Mouse (Mus musculus): ENCODE measurements at regions not wholly inside any gene's neighbourhood (a gene's known extent, or its start where the extent isn't known, plus 50 kb on each side); places are given as distances from the start of the nearest gene placed in this dataset.
A peak's percentile ranks its signal among the peaks of the same experiment; 100 is the strongest.

- Histone ChIP-seq H3K27ac (ENCODE audit: insufficient read depth, low read depth, low read length) (no peak overlapping the region), H3K4me3 (ENCODE audit: insufficient read depth, low read depth, low read length) (no peak overlapping the region), H3K27me3 (replicated peaks; ENCODE audit: control insufficient read depth, insufficient read depth, low read length) (no peaks in the 10 kb centered on the region), H3K36me3 (ENCODE audit: control insufficient read depth, insufficient read depth, low read length) (no peaks in the 10 kb centered on the region), H3K4me1 (ENCODE audit: control insufficient read depth, insufficient read depth, low read length) (no peaks in the 10 kb centered on the region)
- 93% methylated on average over 3 of the region's 3 CpGs for WGBS
- TF ChIP-seq CTCF (conservative IDR thresholded peaks at IDR 0.05; ENCODE audit: insufficient read depth, insufficient read length, low read depth, low read length): no peak
- TF ChIP-seq POLR2A (IDR thresholded peaks at IDR 0.05; ENCODE audit: low read depth, low read length): no peak
- DNase-seq: no peak
Observed at GRCm38 (mm10) chr4:87359004-87359403, 128.7 kb upstream of the Slc24a2 start.

- Histone ChIP-seq H3K4me3 (ENCODE audit: insufficient read depth, low read depth, low read length) (no peak overlapping the region), H3K27me3 (replicated peaks; ENCODE audit: control insufficient read depth, insufficient read depth, low read length) (no peaks in the 10 kb centered on the region), H3K27ac (ENCODE audit: insufficient read depth, low read depth, low read length) (no peak overlapping the region), H3K36me3 (ENCODE audit: control insufficient read depth, insufficient read depth, low read length) (no peaks in the 10 kb centered on the region), H3K4me1 (ENCODE audit: control insufficient read depth, insufficient read depth, low read length) (no peaks in the 10 kb centered on the region)
- TF ChIP-seq CTCF (conservative IDR thresholded peaks at IDR 0.05; ENCODE audit: insufficient read depth, insufficient read length, low read depth, low read length) (no peak), POLR2A (IDR thresholded peaks at IDR 0.05; ENCODE audit: low read depth, low read length) (no peak)
- 89% methylated on average over 2 of the region's 2 CpGs for WGBS
- no peak for DNase-seq
Observed at GRCm38 (mm10) chr4:87332968-87333367, 102.7 kb upstream of the Slc24a2 start.

- Histone ChIP-seq H3K27ac (ENCODE audit: insufficient read depth, low read depth, low read length) (no peak overlapping the region), H3K27me3 (replicated peaks; ENCODE audit: control insufficient read depth, insufficient read depth, low read length) (no peaks in the 10 kb centered on the region), H3K4me3 (ENCODE audit: insufficient read depth, low read depth, low read length) (no peak overlapping the region), H3K36me3 (ENCODE audit: control insufficient read depth, insufficient read depth, low read length) (no peaks in the 10 kb centered on the region), H3K4me1 (ENCODE audit: control insufficient read depth, insufficient read depth, low read length) (no peaks in the 10 kb centered on the region)
- no peak for DNase-seq
- TF ChIP-seq POLR2A (IDR thresholded peaks at IDR 0.05; ENCODE audit: low read depth, low read length): no peak
- no peak for TF ChIP-seq CTCF (conservative IDR thresholded peaks at IDR 0.05; ENCODE audit: insufficient read depth, insufficient read length, low read depth, low read length)
- WGBS: 72% methylated on average over 6 of the region's 6 CpGs
Observed at GRCm38 (mm10) chr4:87329136-87329535, 98.9 kb upstream of the Slc24a2 start.

DNA sequence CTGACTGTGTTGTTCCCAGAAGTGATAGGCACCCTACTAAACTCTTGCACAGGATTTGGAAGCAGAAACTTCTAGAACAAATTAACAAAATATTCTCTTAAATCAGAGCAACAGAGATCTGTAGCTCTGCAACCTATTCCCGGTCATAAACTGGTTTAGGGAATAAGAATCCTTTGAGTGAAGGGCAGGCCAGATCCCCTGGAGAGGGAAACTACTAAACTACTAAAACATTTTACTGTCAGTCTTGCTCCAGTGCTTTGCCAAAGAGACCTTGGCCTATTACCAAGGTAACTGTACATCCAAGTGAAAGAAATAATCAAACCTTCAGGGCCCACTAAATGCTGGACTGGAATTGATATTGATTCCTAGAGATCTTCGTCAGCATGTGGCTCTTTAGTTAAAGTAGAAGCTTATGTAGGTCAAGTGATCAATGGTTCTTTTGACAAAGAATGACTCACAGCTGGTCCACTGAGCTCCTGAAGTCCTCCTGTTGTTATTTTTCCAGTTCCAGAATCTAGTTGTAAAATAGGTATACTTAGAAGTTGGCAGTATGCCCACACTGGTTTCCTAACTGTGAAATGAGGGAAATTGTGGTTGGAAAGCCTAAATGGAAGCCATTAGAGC is 91.6 kb upstream of the Slc24a2 start:
- no peak for TF ChIP-seq POLR2A (IDR thresholded peaks at IDR 0.05; ENCODE audit: low read depth, low read length)

GRCm38 (mm10) chr4:87298129-87298528 is 67.9 kb upstream of the Slc24a2 start:
- H3K4me3 ChIP-seq (ENCODE audit: insufficient read depth, low read depth, low read length): no peak overlapping the region
- H3K27ac ChIP-seq (ENCODE audit: insufficient read depth, low read depth, low read length): no peak overlapping the region

More for the DNA sequence above, 91.6 kb upstream of the Slc24a2 start:
- H3K27ac ChIP-seq (ENCODE audit: insufficient read depth, low read depth, low read length): no peak overlapping the region
- no peaks in the 10 kb centered on the region for H3K27me3 ChIP-seq (replicated peaks; ENCODE audit: control insufficient read depth, insufficient read depth, low read length)
- WGBS: 57% methylated on average over 2 of the region's 2 CpGs
- no peaks in the 10 kb centered on the region for H3K4me1 ChIP-seq (ENCODE audit: control insufficient read depth, insufficient read depth, low read length)
- H3K4me3 ChIP-seq (ENCODE audit: insufficient read depth, low read depth, low read length): no peak overlapping the region
- peak; percentile 3 for DNase-seq
- H3K36me3 ChIP-seq (ENCODE audit: control insufficient read depth, insufficient read depth, low read length): no peaks in the 10 kb centered on the region

DNA sequence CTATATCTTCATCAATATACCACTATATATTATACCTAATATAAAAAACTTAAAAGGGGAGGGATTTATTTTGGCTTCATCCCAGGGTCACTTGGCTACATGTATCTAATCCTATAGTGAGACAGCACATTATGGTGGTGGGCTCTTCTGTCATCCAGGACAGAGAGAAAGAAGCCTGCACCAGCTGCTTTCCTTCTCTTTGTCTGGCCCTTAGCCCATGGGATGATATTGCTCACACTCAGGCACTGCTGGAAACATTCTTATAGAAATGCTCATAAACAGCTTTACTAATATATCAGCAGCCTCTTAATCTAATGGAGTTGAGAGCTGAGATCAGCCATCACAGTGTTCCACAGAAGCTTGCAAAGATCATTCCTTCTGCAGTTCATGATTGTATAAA is 64.3 kb upstream of the Slc24a2 start:
- Histone ChIP-seq H3K36me3 (ENCODE audit: control insufficient read depth, insufficient read depth, low read length) (no peaks in the 10 kb centered on the region), H3K4me3 (ENCODE audit: insufficient read depth, low read depth, low read length) (no peak overlapping the region), H3K4me1 (ENCODE audit: control insufficient read depth, insufficient read depth, low read length) (no peaks in the 10 kb centered on the region), H3K27ac (ENCODE audit: insufficient read depth, low read depth, low read length) (no peak overlapping the region), H3K27me3 (replicated peaks; ENCODE audit: control insufficient read depth, insufficient read depth, low read length) (no peaks in the 10 kb centered on the region)
- TF ChIP-seq POLR2A (IDR thresholded peaks at IDR 0.05; ENCODE audit: low read depth, low read length) (no peak), CTCF (conservative IDR thresholded peaks at IDR 0.05; ENCODE audit: insufficient read depth, insufficient read length, low read depth, low read length) (no peak)
- no peak for DNase-seq

More at GRCm38 (mm10) chr4:87298129-87298528, 67.9 kb upstream of the Slc24a2 start:
- TF ChIP-seq POLR2A (IDR thresholded peaks at IDR 0.05; ENCODE audit: low read depth, low read length) (no peak), CTCF (conservative IDR thresholded peaks at IDR 0.05; ENCODE audit: insufficient read depth, insufficient read length, low read depth, low read length) (no peak)
- no peaks in the 10 kb centered on the region for H3K4me1 ChIP-seq (ENCODE audit: control insufficient read depth, insufficient read depth, low read length)
- no peak for DNase-seq
- H3K27me3 ChIP-seq (replicated peaks; ENCODE audit: control insufficient read depth, insufficient read depth, low read length): no peaks in the 10 kb centered on the region
- WGBS: 83% methylated on average over 5 of the region's 5 CpGs
- H3K36me3 ChIP-seq (ENCODE audit: control insufficient read depth, insufficient read depth, low read length): no peaks in the 10 kb centered on the region
